Mouse (Mus musculus): ENCODE data around the gene Isg20.

Gene Isg20

GRCm38 (mm10) chr7:78958499-78959073 lies 45.4 kb downstream of the Isg20 start:
- no peak for DNase-seq (ENCODE audit: low read depth)

DNA sequence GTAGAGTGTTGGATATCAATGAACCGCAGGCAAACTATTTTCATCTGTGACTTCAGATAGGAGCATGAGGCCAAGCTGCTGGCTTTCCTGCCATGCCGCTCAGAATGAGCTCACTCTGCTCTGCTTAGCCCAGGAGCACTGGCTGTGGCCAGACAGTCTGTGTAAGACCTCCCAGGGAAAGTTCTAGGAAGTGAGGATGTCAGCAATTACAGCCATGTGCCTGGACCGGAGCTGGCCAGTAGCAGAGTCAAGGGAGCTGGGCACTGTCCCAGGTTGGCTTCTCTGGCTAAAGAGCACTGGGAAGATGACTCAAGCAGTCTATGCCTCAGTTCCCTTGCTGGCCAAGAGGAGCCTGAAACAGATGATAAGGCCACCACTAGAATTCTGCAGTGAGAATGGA lies 50.7 kb downstream of the Isg20 start:
- no peak for DNase-seq (ENCODE audit: low read depth)
